Mouse (Mus musculus) ES-Bruce4 (cell line): ENCODE data around the gene Ankrd11.

ENCODE experiments used
- EP300 ChIP-seq: IDR thresholded peaks from 2 replicates; pipeline ENCODE4 v1.6.1; 2011; ENCODE audit warnings: low read depth, low read length; ENCODE audit not compliant: insufficient read depth
- POLR2A ChIP-seq: IDR thresholded peaks from one replicate; pipeline ENCODE4 v1.8.1; 2011; ENCODE audit warnings: low read length; ENCODE audit not compliant: insufficient read depth

- no peak for TF ChIP-seq EP300
- TF ChIP-seq POLR2A = no peak
Measured at GRCm38 (mm10) chr8:122976046-122976445, 66.0 kb downstream of the Ankrd11 start.
